Mouse (Mus musculus) heart, embryonic 16.5 days (tissue): ENCODE results near the gene 9130213A22Rik. TPM values are rescaled to one million over a fixed set of nuclear protein-coding genes. Genes with fewer than 3 reads are reported as not detected.

Source experiments
- ATAC-seq: fragments of 200-750 bp; cut with Nextera tagmentation; replicated peaks from 2 replicates; pipeline ENCODE4 v1.8.0; 2017; ENCODE audit warnings: moderate number of reproducible peaks; ENCODE audit not compliant: insufficient read depth, low FRiP score; ENCODE audit errors: extremely low read depth
- H3K27ac ChIP-seq: fragments of 300-500 bp; sonication (generic); 2 replicates; pipeline ENCODE4 v1.5.1; 2014; ENCODE audit warnings: mild to moderate bottlenecking, low read length, control low read depth, moderate library complexity
- H3K27me3 ChIP-seq: fragments of 300-500 bp; sonication (generic); 2 replicates; pipeline ENCODE4 v1.6.1; 2014; ENCODE audit warnings: low read length, mixed read lengths; ENCODE audit not compliant: control insufficient read depth, insufficient read depth
- H3K36me3 ChIP-seq: fragments of 300-500 bp; sonication (generic); 2 replicates; pipeline ENCODE4 v1.6.1; 2014; ENCODE audit not compliant: control insufficient read depth, insufficient read depth
- H3K4me1 ChIP-seq: fragments of 300-500 bp; sonication (generic); 2 replicates; pipeline ENCODE4 v1.6.1; 2014; ENCODE audit warnings: low read length, mixed read lengths; ENCODE audit not compliant: control insufficient read depth, insufficient read depth
- H3K4me2 ChIP-seq: fragments of 300-500 bp; sonication (generic); 2 replicates; pipeline ENCODE4 v1.6.1; 2014; ENCODE audit warnings: low read depth, mild to moderate bottlenecking, control low read depth, low read length
- H3K4me3 ChIP-seq: fragments of 300-500 bp; sonication (generic); 2 replicates; pipeline ENCODE4 v1.5.1; 2014; ENCODE audit warnings: mild to moderate bottlenecking, control low read depth, low read length
- H3K9ac ChIP-seq: fragments of 300-500 bp; sonication (generic); 2 replicates; pipeline ENCODE4 v1.6.1; 2014; ENCODE audit warnings: low read length, control low read depth
- H3K9me3 ChIP-seq: fragments of 300-500 bp; sonication (generic); replicated peaks from 2 replicates; pipeline ENCODE4 v1.6.1; 2016; ENCODE audit warnings: low read length; ENCODE audit not compliant: control insufficient read depth
- WGBS: fragments of 180-500 bp; shearing (Covaris S2); extraction: QIAGEN DNeasy Blood & Tissue Kit; methylation state at CpG from one replicate; pipeline ENCODE4 v1.1.7; 2014; 5-methylcytosine and 5-hydroxymethylcytosine counted together
- polyA plus RNA-seq: library from polyadenylated mRNA; unstranded; fragments of >200 nt; fragmentation: Nextera tagmentation; extraction: Ambion mirVana; gene quantifications from 2 replicates; pipeline ENCODE4 v1.2.1, GENCODE M21; 2015

Gene 9130213A22Rik
- polyA plus RNA-seq, 1 experiment from 2014 or later: 0.41 TPM

- no peaks in the 10 kb centered on the region for H3K36me3 ChIP-seq
- peak within 1 kb of the TSS; percentile 72 for H3K4me3 ChIP-seq
- H3K4me1 ChIP-seq: peaks cover 28% of the 10 kb centered on the region
- peak within 1 kb of the TSS; percentile 83 for H3K4me2 ChIP-seq
- no peak within 1 kb of the TSS; the same call in 1 of the 2 replicates for H3K27ac ChIP-seq
- 3% methylated on average over 27 of the region's 27 CpGs for WGBS
- peak within 1 kb of the TSS; percentile 81 for H3K9ac ChIP-seq
- no peaks in the 10 kb centered on the region for H3K27me3 ChIP-seq
- no peaks in the 10 kb centered on the region for H3K9me3 ChIP-seq
- ATAC-seq: no peak
Measured at GRCm38 (mm10) chr11:69120221-69121000, 2.0 kb downstream of the 9130213A22Rik start, which contains the start of gene Hes7. Hes7 (plus strand) TSS chr11:69120404.

DNA sequence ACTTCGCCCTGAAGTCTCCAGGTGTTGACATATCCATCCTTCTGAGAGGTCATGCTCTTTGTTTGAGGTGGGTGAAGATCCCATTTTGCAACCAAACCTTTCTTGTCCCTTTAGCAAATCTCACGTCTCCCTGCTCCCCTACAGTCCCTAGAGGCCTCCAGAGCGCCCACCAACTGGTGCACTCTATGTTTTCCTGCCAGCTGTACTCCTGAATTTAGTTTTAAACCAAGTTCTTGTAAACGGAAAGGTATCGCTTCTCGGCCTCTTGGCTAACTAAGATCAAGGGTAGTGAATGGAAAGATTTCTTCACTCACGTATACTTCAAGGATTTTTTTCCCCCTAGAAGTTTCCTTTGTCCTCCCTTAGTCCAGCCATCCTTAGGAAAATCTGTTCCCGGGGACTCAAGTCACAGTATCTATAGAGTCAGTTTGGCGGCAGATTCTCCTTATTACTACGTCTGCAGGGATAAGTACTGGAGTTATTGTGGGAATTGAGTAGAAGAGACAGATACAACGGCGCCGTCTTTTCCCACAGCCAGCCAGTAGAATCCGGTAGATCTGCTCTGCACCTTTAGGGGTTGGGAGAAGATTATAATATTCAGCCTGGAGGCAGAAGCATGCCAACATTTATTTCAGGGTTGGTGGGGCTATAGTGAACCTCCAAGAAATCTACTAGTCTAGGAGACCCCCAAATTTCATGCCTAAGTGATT lies 2.8 kb downstream of the 9130213A22Rik start:
- WGBS: 49% methylated on average over 14 of the region's 14 CpGs
- ATAC-seq: no peak
- Histone ChIP-seq H3K27ac (no peak overlapping the region), H3K27me3 (no peaks in the 10 kb centered on the region), H3K4me2 (peak overlapping the region; percentile 83), H3K36me3 (no peaks in the 10 kb centered on the region), H3K4me1 (peaks cover 27% of the 10 kb centered on the region), H3K9ac (peak overlapping the region; percentile 63), H3K4me3 (peak overlapping the region; percentile 72; the same call in 1 of the 2 replicates), H3K9me3 (no peaks in the 10 kb centered on the region)

- Histone ChIP-seq H3K9ac (peak overlapping the region; percentile 54), H3K4me2 (peak overlapping the region; percentile 70), H3K4me3 (peak overlapping the region; percentile 77), H3K4me1 (peaks cover 27% of the 10 kb centered on the region), H3K36me3 (no peaks in the 10 kb centered on the region), H3K27ac (no peak overlapping the region; the same call in 1 of the 2 replicates), H3K9me3 (no peaks in the 10 kb centered on the region), H3K27me3 (no peaks in the 10 kb centered on the region)
- ATAC-seq: no peak
- WGBS: 2% methylated on average over 15 of the region's 15 CpGs
Measured at GRCm38 (mm10) chr11:69118765-69119164, 3.6 kb downstream of the 9130213A22Rik start.

GRCm38 (mm10) chr11:69117737-69118695 lies 4.4 kb downstream of the 9130213A22Rik start:
- Histone ChIP-seq H3K27me3 (no peaks in the 10 kb centered on the region), H3K4me3 (peak overlapping the region; percentile 77), H3K9ac (peak overlapping the region; percentile 84), H3K4me1 (peaks cover 24% of the 10 kb centered on the region), H3K9me3 (no peaks in the 10 kb centered on the region), H3K36me3 (no peaks in the 10 kb centered on the region), H3K4me2 (peak overlapping the region; percentile 70), H3K27ac (peak overlapping the region; percentile 89)
- ATAC-seq: no peak; the same call in 1 of the 2 replicates
- under 1% methylated on average over 45 of the region's 45 CpGs for WGBS

DNA sequence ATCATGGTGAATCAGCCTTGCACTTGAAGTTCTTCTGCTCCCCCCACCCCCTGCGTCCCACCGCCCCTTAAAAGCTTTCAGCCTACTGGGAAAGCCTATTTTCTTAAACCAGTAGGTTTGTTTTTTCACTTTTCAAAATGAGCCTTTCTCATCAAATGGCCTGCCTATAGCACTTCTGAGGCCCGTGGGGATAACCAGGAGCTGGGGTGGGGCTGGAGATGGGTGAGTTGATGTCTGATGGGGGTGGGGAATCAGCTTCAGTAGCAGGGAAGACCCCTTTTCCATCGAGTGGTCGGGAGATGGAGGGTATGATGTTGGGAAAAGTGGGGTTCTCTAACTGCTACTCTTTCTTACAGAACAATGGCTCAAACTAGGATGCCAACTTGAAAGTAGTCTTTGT lies 5.5 kb downstream of the 9130213A22Rik start:
- WGBS: 54% methylated on average over 5 of the region's 5 CpGs
- H3K4me3 ChIP-seq: no peak overlapping the region
- no peak overlapping the region for H3K27ac ChIP-seq
- ATAC-seq: no peak
- H3K27me3 ChIP-seq: no peaks in the 10 kb centered on the region
- no peaks in the 10 kb centered on the region for H3K36me3 ChIP-seq
- H3K9me3 ChIP-seq: no peaks in the 10 kb centered on the region
- H3K4me1 ChIP-seq: peaks cover 28% of the 10 kb centered on the region
- no peak overlapping the region; the same call in 1 of the 2 replicates for H3K4me2 ChIP-seq
- H3K9ac ChIP-seq: no peak overlapping the region

- WGBS: 74% methylated on average over 3 of the region's 3 CpGs
- H3K4me3 ChIP-seq: no peak overlapping the region
- no peaks in the 10 kb centered on the region for H3K27me3 ChIP-seq
- peaks cover 3% of the 10 kb centered on the region for H3K36me3 ChIP-seq
- peaks cover 25% of the 10 kb centered on the region for H3K4me1 ChIP-seq
- H3K4me2 ChIP-seq: no peak overlapping the region
- no peak overlapping the region for H3K27ac ChIP-seq
- no peak overlapping the region for H3K9ac ChIP-seq
- no peak for ATAC-seq
- H3K9me3 ChIP-seq: no peaks in the 10 kb centered on the region
Measured at GRCm38 (mm10) chr11:69114621-69115020, 7.8 kb downstream of the 9130213A22Rik start.

DNA sequence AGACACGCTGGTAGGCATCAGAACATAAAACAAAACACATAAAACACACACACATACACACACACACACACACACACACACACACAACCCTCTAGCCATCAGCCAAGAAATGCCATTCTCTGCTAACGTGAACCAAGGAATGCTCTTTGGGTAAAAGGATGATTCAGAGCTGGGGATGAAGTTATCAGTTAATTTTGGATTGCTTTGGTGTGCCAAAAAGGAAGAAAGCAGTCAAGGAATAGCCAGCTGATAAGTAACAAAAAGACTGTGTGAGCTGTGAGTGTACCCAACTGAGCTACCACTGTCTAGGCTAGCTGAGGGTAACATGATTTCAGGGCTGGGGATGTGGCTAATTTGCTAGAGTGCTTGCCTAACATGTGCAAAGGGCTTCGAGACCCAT lies 8.4 kb downstream of the 9130213A22Rik start:
- Histone ChIP-seq H3K4me3 (no peak overlapping the region), H3K9me3 (no peaks in the 10 kb centered on the region), H3K4me1 (peaks cover 21% of the 10 kb centered on the region), H3K27me3 (no peaks in the 10 kb centered on the region), H3K9ac (no peak overlapping the region), H3K4me2 (no peak overlapping the region), H3K27ac (no peak overlapping the region), H3K36me3 (peaks cover 9% of the 10 kb centered on the region)
- WGBS: 66% methylated on average over 3 of the region's 3 CpGs
- no peak for ATAC-seq

DNA sequence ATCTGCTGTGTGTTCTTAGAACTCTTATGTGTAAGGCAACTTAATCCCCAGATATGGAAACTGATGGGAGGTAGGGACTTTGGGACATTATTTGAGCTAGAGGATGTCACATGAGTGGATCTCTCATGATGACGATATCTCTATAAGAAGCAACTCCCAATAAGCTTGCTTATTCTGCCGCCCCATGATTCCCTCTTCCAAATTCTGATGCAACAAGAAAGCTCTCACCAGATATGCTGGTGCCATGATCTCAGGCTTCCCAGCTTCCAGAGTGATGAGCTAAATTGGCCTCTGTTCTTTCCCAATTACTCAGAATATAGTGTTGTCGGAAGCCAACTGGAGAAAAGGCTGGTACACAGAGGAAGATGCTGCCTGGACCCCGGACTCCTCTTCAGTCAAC lies 10.5 kb downstream of the 9130213A22Rik start:
- no peak for ATAC-seq
- WGBS: 54% methylated on average over 4 of the region's 4 CpGs
- peak overlapping the region; percentile 2; the same call in 1 of the 2 replicates for H3K27ac ChIP-seq
- H3K4me3 ChIP-seq: no peak overlapping the region
- H3K36me3 ChIP-seq: peaks cover 29% of the 10 kb centered on the region
- H3K9me3 ChIP-seq: no peaks in the 10 kb centered on the region
- peak overlapping the region; percentile 69 for H3K4me2 ChIP-seq
- 0 out of 2 replicates have a peak overlapping the region, but pooled peaks have one; percentile 1 for H3K9ac ChIP-seq
- H3K27me3 ChIP-seq: no peaks in the 10 kb centered on the region
- H3K4me1 ChIP-seq: peaks cover 15% of the 10 kb centered on the region
